Mouse (Mus musculus): ENCODE results near the gene Taf8. TPM values are rescaled to one million over a fixed set of nuclear protein-coding genes. Genes with fewer than 3 reads are reported as not detected.

Taf8 gene
- polyA plus RNA-seq, 1 experiment from 2014 or later, result 24.0 TPM

GRCm38 (mm10) chr17:47469642-47470041 lies 32.5 kb downstream of the Taf8 start:
- no peaks in the 10 kb centered on the region for H3K9me3 ChIP-seq (replicated peaks; ENCODE audit: control insufficient read depth, low read length)
- H3K27ac ChIP-seq (ENCODE audit: low read depth, low read length), result no peak overlapping the region
- 89% methylated on average over 4 of the region's 4 CpGs for WGBS
- no peak overlapping the region for H3K9ac ChIP-seq (ENCODE audit: low read length)
- H3K27me3 ChIP-seq (replicated peaks; ENCODE audit: control insufficient read depth, insufficient read depth, low read length), result peaks cover 28% of the 10 kb centered on the region
- DNase-seq (ENCODE audit: low spot score), result no peak
- no peaks in the 10 kb centered on the region for H3K36me3 ChIP-seq (ENCODE audit: control insufficient read depth, insufficient read depth, low read length)
- no peak overlapping the region for H3K4me3 ChIP-seq (ENCODE audit: low read depth, low read length)
- peaks cover 7% of the 10 kb centered on the region for H3K4me1 ChIP-seq (ENCODE audit: control insufficient read depth, insufficient read depth, low read length)
- no peak overlapping the region for H3K4me2 ChIP-seq (ENCODE audit: low read length)
- no peak for ATAC-seq

GRCm38 (mm10) chr17:47468466-47468865 lies 33.6 kb downstream of the Taf8 start:
- 7% methylated on average over 34 of the region's 34 CpGs for WGBS
- DNase-seq (ENCODE audit: low spot score) (no peak), ATAC-seq (no peak)
- H3K4me3 ChIP-seq (ENCODE audit: low read depth, low read length), result no peak overlapping the region
- peaks cover 28% of the 10 kb centered on the region for H3K27me3 ChIP-seq (replicated peaks; ENCODE audit: control insufficient read depth, insufficient read depth, low read length)
- 0 out of 2 replicates have a peak overlapping the region, but pooled peaks have one; percentile 3 for H3K4me2 ChIP-seq (ENCODE audit: low read length)
- no peak overlapping the region for H3K27ac ChIP-seq (ENCODE audit: low read depth, low read length)
- no peak overlapping the region for H3K9ac ChIP-seq (ENCODE audit: low read length)
- H3K9me3 ChIP-seq (replicated peaks; ENCODE audit: control insufficient read depth, low read length), result no peaks in the 10 kb centered on the region
- H3K4me1 ChIP-seq (ENCODE audit: control insufficient read depth, insufficient read depth, low read length), result peaks cover 7% of the 10 kb centered on the region
- no peaks in the 10 kb centered on the region for H3K36me3 ChIP-seq (ENCODE audit: control insufficient read depth, insufficient read depth, low read length)

GRCm38 (mm10) chr17:47468063-47468462 lies 34.0 kb downstream of the Taf8 start:
- Histone ChIP-seq H3K4me1 (ENCODE audit: control insufficient read depth, insufficient read depth, low read length) (peaks cover 7% of the 10 kb centered on the region), H3K9me3 (replicated peaks; ENCODE audit: control insufficient read depth, low read length) (no peaks in the 10 kb centered on the region), H3K27ac (ENCODE audit: low read depth, low read length) (no peak overlapping the region), H3K4me2 (ENCODE audit: low read length) (0 out of 2 replicates have a peak overlapping the region, but pooled peaks have one; percentile 3), H3K4me3 (ENCODE audit: low read depth, low read length) (no peak overlapping the region), H3K9ac (ENCODE audit: low read length) (no peak overlapping the region), H3K27me3 (replicated peaks; ENCODE audit: control insufficient read depth, insufficient read depth, low read length) (peaks cover 28% of the 10 kb centered on the region), H3K36me3 (ENCODE audit: control insufficient read depth, insufficient read depth, low read length) (no peaks in the 10 kb centered on the region)
- DNase-seq (ENCODE audit: low spot score), result no peak
- ATAC-seq, result no peak
- WGBS, result 19% methylated on average over 11 of the region's 14 CpGs

GRCm38 (mm10) chr17:47467659-47468058 lies 34.4 kb downstream of the Taf8 start:
- H3K36me3 ChIP-seq (ENCODE audit: control insufficient read depth, insufficient read depth, low read length), result no peaks in the 10 kb centered on the region
- no peak overlapping the region for H3K4me3 ChIP-seq (ENCODE audit: low read depth, low read length)
- DNase-seq (ENCODE audit: low spot score) (no peak), ATAC-seq (no peak)
- WGBS, result 58% methylated on average over 11 of the region's 11 CpGs
- peaks cover 28% of the 10 kb centered on the region for H3K27me3 ChIP-seq (replicated peaks; ENCODE audit: control insufficient read depth, insufficient read depth, low read length)
- peaks cover 7% of the 10 kb centered on the region for H3K4me1 ChIP-seq (ENCODE audit: control insufficient read depth, insufficient read depth, low read length)
- no peak overlapping the region for H3K9ac ChIP-seq (ENCODE audit: low read length)
- H3K9me3 ChIP-seq (replicated peaks; ENCODE audit: control insufficient read depth, low read length), result no peaks in the 10 kb centered on the region
- no peak overlapping the region for H3K4me2 ChIP-seq (ENCODE audit: low read length)
- no peak overlapping the region for H3K27ac ChIP-seq (ENCODE audit: low read depth, low read length)

- Histone ChIP-seq H3K36me3 (ENCODE audit: control insufficient read depth, insufficient read depth, low read length) (no peaks in the 10 kb centered on the region), H3K27ac (ENCODE audit: low read depth, low read length) (no peak overlapping the region), H3K4me2 (ENCODE audit: low read length) (no peak overlapping the region), H3K4me1 (ENCODE audit: control insufficient read depth, insufficient read depth, low read length) (peaks cover 7% of the 10 kb centered on the region), H3K9me3 (replicated peaks; ENCODE audit: control insufficient read depth, low read length) (no peaks in the 10 kb centered on the region), H3K27me3 (replicated peaks; ENCODE audit: control insufficient read depth, insufficient read depth, low read length) (peaks cover 28% of the 10 kb centered on the region), H3K4me3 (ENCODE audit: low read depth, low read length) (no peak overlapping the region), H3K9ac (ENCODE audit: low read length) (no peak overlapping the region)
- no peak for DNase-seq (ENCODE audit: low spot score)
- no peak for ATAC-seq
- 54% methylated on average over 9 of the region's 9 CpGs for WGBS
Observed at GRCm38 (mm10) chr17:47466284-47466683, 35.8 kb downstream of the Taf8 start.

GRCm38 (mm10) chr17:47465016-47465415 lies 37.1 kb downstream of the Taf8 start:
- Histone ChIP-seq H3K4me1 (ENCODE audit: control insufficient read depth, insufficient read depth, low read length) (peaks cover 3% of the 10 kb centered on the region), H3K27ac (ENCODE audit: low read depth, low read length) (no peak overlapping the region), H3K9ac (ENCODE audit: low read length) (no peak overlapping the region), H3K27me3 (replicated peaks; ENCODE audit: control insufficient read depth, insufficient read depth, low read length) (peaks cover 28% of the 10 kb centered on the region), H3K36me3 (ENCODE audit: control insufficient read depth, insufficient read depth, low read length) (no peaks in the 10 kb centered on the region), H3K4me2 (ENCODE audit: low read length) (no peak overlapping the region), H3K4me3 (ENCODE audit: low read depth, low read length) (no peak overlapping the region), H3K9me3 (replicated peaks; ENCODE audit: control insufficient read depth, low read length) (no peaks in the 10 kb centered on the region)
- 78% methylated on average over 11 of the region's 11 CpGs for WGBS
- ATAC-seq (no peak), DNase-seq (ENCODE audit: low spot score) (no peak)

GRCm38 (mm10) chr17:47464248-47464965 lies 37.7 kb downstream of the Taf8 start:
- Histone ChIP-seq H3K27ac (ENCODE audit: low read depth, low read length) (no peak overlapping the region), H3K27me3 (replicated peaks; ENCODE audit: control insufficient read depth, insufficient read depth, low read length) (peaks cover 28% of the 10 kb centered on the region), H3K4me1 (ENCODE audit: control insufficient read depth, insufficient read depth, low read length) (peaks cover 3% of the 10 kb centered on the region; the same call in 1 of the 2 replicates), H3K36me3 (ENCODE audit: control insufficient read depth, insufficient read depth, low read length) (no peaks in the 10 kb centered on the region), H3K9ac (ENCODE audit: low read length) (no peak overlapping the region), H3K4me2 (ENCODE audit: low read length) (no peak overlapping the region), H3K9me3 (replicated peaks; ENCODE audit: control insufficient read depth, low read length) (no peaks in the 10 kb centered on the region), H3K4me3 (ENCODE audit: low read depth, low read length) (no peak overlapping the region)
- DNase-seq (ENCODE audit: low spot score), result no peak
- ATAC-seq, result no peak
- WGBS, result 48% methylated on average over 12 of the region's 12 CpGs

- Histone ChIP-seq H3K27ac (ENCODE audit: low read depth, low read length) (no peak overlapping the region), H3K9me3 (replicated peaks; ENCODE audit: control insufficient read depth, low read length) (no peaks in the 10 kb centered on the region), H3K4me3 (ENCODE audit: low read depth, low read length) (no peak overlapping the region), H3K9ac (ENCODE audit: low read length) (no peak overlapping the region), H3K4me1 (ENCODE audit: control insufficient read depth, insufficient read depth, low read length) (no peaks in the 10 kb centered on the region), H3K27me3 (replicated peaks; ENCODE audit: control insufficient read depth, insufficient read depth, low read length) (peaks cover 18% of the 10 kb centered on the region), H3K4me2 (ENCODE audit: low read length) (no peak overlapping the region), H3K36me3 (ENCODE audit: control insufficient read depth, insufficient read depth, low read length) (no peaks in the 10 kb centered on the region)
- DNase-seq (ENCODE audit: low spot score) (no peak), ATAC-seq (no peak)
- WGBS, result 60% methylated on average over 9 of the region's 9 CpGs
Observed at GRCm38 (mm10) chr17:47462728-47463388, 39.2 kb downstream of the Taf8 start.

- H3K9me3 ChIP-seq (replicated peaks; ENCODE audit: control insufficient read depth, low read length), result no peaks in the 10 kb centered on the region
- H3K9ac ChIP-seq (ENCODE audit: low read length), result no peak overlapping the region
- H3K4me3 ChIP-seq (ENCODE audit: low read depth, low read length), result no peak overlapping the region
- no peaks in the 10 kb centered on the region for H3K4me1 ChIP-seq (ENCODE audit: control insufficient read depth, insufficient read depth, low read length)
- H3K27me3 ChIP-seq (replicated peaks; ENCODE audit: control insufficient read depth, insufficient read depth, low read length), result peaks cover 12% of the 10 kb centered on the region
- H3K27ac ChIP-seq (ENCODE audit: low read depth, low read length), result no peak overlapping the region
- DNase-seq (ENCODE audit: low spot score), result no peak
- no peaks in the 10 kb centered on the region for H3K36me3 ChIP-seq (ENCODE audit: control insufficient read depth, insufficient read depth, low read length)
- no peak for ATAC-seq
- no peak overlapping the region for H3K4me2 ChIP-seq (ENCODE audit: low read length)
- 85% methylated on average over 7 of the region's 7 CpGs for WGBS
Observed at GRCm38 (mm10) chr17:47462209-47462608, 39.9 kb downstream of the Taf8 start.
